Mouse (Mus musculus): Measurements from ENCODE around the gene Metap1d. TPM values are rescaled to one million over a fixed set of nuclear protein-coding genes. Genes with fewer than 3 reads are reported as not detected.

Gene Metap1d
- polyA plus RNA-seq, 1 experiment from 2014 or later: 32.8 TPM

GRCm38 (mm10) chr2:71543531-71543930 is 90.5 kb downstream of the Metap1d start:
- DNase-seq (ENCODE audit: low spot score, missing footprints): peak; percentile 92
- peaks cover 91% of the 10 kb centered on the region for H3K27me3 ChIP-seq (ENCODE audit: control insufficient read depth, insufficient read depth, low read length)
- H3K36me3 ChIP-seq (ENCODE audit: control insufficient read depth, insufficient read depth, low read length): no peaks in the 10 kb centered on the region
- no peak overlapping the region for H3K9ac ChIP-seq (ENCODE audit: low read length)
- ATAC-seq (ENCODE audit: low FRiP score): no peak
- H3K4me2 ChIP-seq: no peak overlapping the region
- WGBS: under 1% methylated on average over 9 of the region's 9 CpGs
- H3K4me3 ChIP-seq (ENCODE audit: low read depth, low read length): no peak overlapping the region
- H3K27ac ChIP-seq (ENCODE audit: low read depth, low read length): no peak overlapping the region
- H3K9me3 ChIP-seq (ENCODE audit: control insufficient read depth, low read length): no peaks in the 10 kb centered on the region
- H3K4me1 ChIP-seq (ENCODE audit: control insufficient read depth, insufficient read depth, low read length): peaks cover 33% of the 10 kb centered on the region

- WGBS: under 1% methylated on average over 20 of the region's 20 CpGs
- Histone ChIP-seq H3K9me3 (ENCODE audit: control insufficient read depth, low read length) (no peaks in the 10 kb centered on the region), H3K36me3 (ENCODE audit: control insufficient read depth, insufficient read depth, low read length) (no peaks in the 10 kb centered on the region), H3K4me3 (ENCODE audit: low read depth, low read length) (peak overlapping the region; percentile 18), H3K4me1 (ENCODE audit: control insufficient read depth, insufficient read depth, low read length) (peaks cover 33% of the 10 kb centered on the region), H3K27me3 (ENCODE audit: control insufficient read depth, insufficient read depth, low read length) (peaks cover 91% of the 10 kb centered on the region), H3K9ac (ENCODE audit: low read length) (no peak overlapping the region), H3K27ac (ENCODE audit: low read depth, low read length) (no peak overlapping the region), H3K4me2 (0 out of 2 replicates have a peak overlapping the region, but pooled peaks have one; percentile 17)
- ATAC-seq (ENCODE audit: low FRiP score) (no peak), DNase-seq (ENCODE audit: low spot score, missing footprints) (no peak)
Measured at GRCm38 (mm10) chr2:71543948-71544347, 90.9 kb downstream of the Metap1d start.

- under 1% methylated on average over 61 of the region's 61 CpGs for WGBS
- Histone ChIP-seq H3K4me1 (ENCODE audit: control insufficient read depth, insufficient read depth, low read length) (peaks cover 33% of the 10 kb centered on the region), H3K27ac (ENCODE audit: low read depth, low read length) (no peak overlapping the region)
Measured at GRCm38 (mm10) chr2:71544391-71545285, 91.6 kb downstream of the Metap1d start.

GRCm38 (mm10) chr2:71545401-71545881 is 92.4 kb downstream of the Metap1d start:
- Histone ChIP-seq H3K9me3 (ENCODE audit: control insufficient read depth, low read length) (no peaks in the 10 kb centered on the region), H3K27ac (ENCODE audit: low read depth, low read length) (no peak overlapping the region), H3K9ac (ENCODE audit: low read length) (peak overlapping the region; percentile 30), H3K27me3 (ENCODE audit: control insufficient read depth, insufficient read depth, low read length) (peaks cover 91% of the 10 kb centered on the region), H3K4me3 (ENCODE audit: low read depth, low read length) (peak overlapping the region; percentile 37), H3K4me2 (peak overlapping the region; percentile 63), H3K36me3 (ENCODE audit: control insufficient read depth, insufficient read depth, low read length) (no peaks in the 10 kb centered on the region), H3K4me1 (ENCODE audit: control insufficient read depth, insufficient read depth, low read length) (peaks cover 33% of the 10 kb centered on the region)
- WGBS: under 1% methylated on average over 32 of the region's 32 CpGs
- DNase-seq (ENCODE audit: low spot score, missing footprints) (peak; percentile 97), ATAC-seq (ENCODE audit: low FRiP score) (no peak)

More at GRCm38 (mm10) chr2:71544391-71545285, 91.6 kb downstream of the Metap1d start:
- H3K4me2 ChIP-seq: peak overlapping the region; percentile 17; the same call in 1 of the 2 replicates
- peak overlapping the region; percentile 37 for H3K4me3 ChIP-seq (ENCODE audit: low read depth, low read length)
- H3K9me3 ChIP-seq (ENCODE audit: control insufficient read depth, low read length): no peaks in the 10 kb centered on the region
- DNase-seq (ENCODE audit: low spot score, missing footprints) (peak; percentile 98), ATAC-seq (ENCODE audit: low FRiP score) (no peak)
- no peaks in the 10 kb centered on the region for H3K36me3 ChIP-seq (ENCODE audit: control insufficient read depth, insufficient read depth, low read length)
- peaks cover 91% of the 10 kb centered on the region for H3K27me3 ChIP-seq (ENCODE audit: control insufficient read depth, insufficient read depth, low read length)
- 0 out of 2 replicates have a peak overlapping the region, but pooled peaks have one; percentile 16 for H3K9ac ChIP-seq (ENCODE audit: low read length)

- H3K4me1 ChIP-seq (ENCODE audit: control insufficient read depth, insufficient read depth, low read length): peaks cover 27% of the 10 kb centered on the region
Measured at GRCm38 (mm10) chr2:71545882-71546639, 93.0 kb downstream of the Metap1d start.

GRCm38 (mm10) chr2:71546640-71547071 is 93.6 kb downstream of the Metap1d start, which contains the start of gene Dlx2:
Gene Dlx2 (minus strand): TSS chr2:71546754.
- peaks cover 21% of the 10 kb centered on the region for H3K4me1 ChIP-seq (ENCODE audit: control insufficient read depth, insufficient read depth, low read length)
- peaks cover 89% of the 10 kb centered on the region for H3K27me3 ChIP-seq (ENCODE audit: control insufficient read depth, insufficient read depth, low read length)
- DNase-seq (ENCODE audit: low spot score, missing footprints) (peak; percentile 95), ATAC-seq (ENCODE audit: low FRiP score) (peak; percentile 73)
- H3K4me3 ChIP-seq (ENCODE audit: low read depth, low read length): peak within 1 kb of the TSS; percentile 37
- WGBS: under 1% methylated on average over 37 of the region's 37 CpGs
- H3K27ac ChIP-seq (ENCODE audit: low read depth, low read length): peak within 1 kb of the TSS; percentile 3; the same call in 1 of the 2 replicates
- no peaks in the 10 kb centered on the region for H3K36me3 ChIP-seq (ENCODE audit: control insufficient read depth, insufficient read depth, low read length)
- no peaks in the 10 kb centered on the region for H3K9me3 ChIP-seq (ENCODE audit: control insufficient read depth, low read length)
- peak within 1 kb of the TSS; percentile 63 for H3K4me2 ChIP-seq
- H3K9ac ChIP-seq (ENCODE audit: low read length): peak within 1 kb of the TSS; percentile 30

More at GRCm38 (mm10) chr2:71545882-71546639, 93.0 kb downstream of the Metap1d start:
- peak overlapping the region; percentile 37 for H3K4me3 ChIP-seq (ENCODE audit: low read depth, low read length)
- H3K27ac ChIP-seq (ENCODE audit: low read depth, low read length): peak overlapping the region; percentile 3; the same call in 1 of the 2 replicates
- peak overlapping the region; percentile 63 for H3K4me2 ChIP-seq
- ATAC-seq (ENCODE audit: low FRiP score): peak; percentile 69
- no peaks in the 10 kb centered on the region for H3K9me3 ChIP-seq (ENCODE audit: control insufficient read depth, low read length)
- peak; percentile 97 for DNase-seq (ENCODE audit: low spot score, missing footprints)
- under 1% methylated on average over 59 of the region's 59 CpGs for WGBS
- H3K9ac ChIP-seq (ENCODE audit: low read length): peak overlapping the region; percentile 30
- peaks cover 89% of the 10 kb centered on the region for H3K27me3 ChIP-seq (ENCODE audit: control insufficient read depth, insufficient read depth, low read length)
- H3K36me3 ChIP-seq (ENCODE audit: control insufficient read depth, insufficient read depth, low read length): no peaks in the 10 kb centered on the region

GRCm38 (mm10) chr2:71547829-71548228 is 94.8 kb downstream of the Metap1d start:
- peak; percentile 98 for DNase-seq (ENCODE audit: low spot score, missing footprints)
- Histone ChIP-seq H3K9me3 (ENCODE audit: control insufficient read depth, low read length) (no peaks in the 10 kb centered on the region), H3K9ac (ENCODE audit: low read length) (no peak overlapping the region), H3K27me3 (ENCODE audit: control insufficient read depth, insufficient read depth, low read length) (peaks cover 85% of the 10 kb centered on the region), H3K4me3 (ENCODE audit: low read depth, low read length) (no peak overlapping the region), H3K36me3 (ENCODE audit: control insufficient read depth, insufficient read depth, low read length) (no peaks in the 10 kb centered on the region), H3K4me2 (no peak overlapping the region), H3K27ac (ENCODE audit: low read depth, low read length) (no peak overlapping the region), H3K4me1 (ENCODE audit: control insufficient read depth, insufficient read depth, low read length) (peaks cover 21% of the 10 kb centered on the region)
- 1% methylated on average over 8 of the region's 8 CpGs for WGBS
- no peak for ATAC-seq (ENCODE audit: low FRiP score)

GRCm38 (mm10) chr2:71550330-71550729 is 97.3 kb downstream of the Metap1d start:
- H3K4me1 ChIP-seq (ENCODE audit: control insufficient read depth, insufficient read depth, low read length): peaks cover 12% of the 10 kb centered on the region
- H3K4me3 ChIP-seq (ENCODE audit: low read depth, low read length): no peak overlapping the region
- no peaks in the 10 kb centered on the region for H3K9me3 ChIP-seq (ENCODE audit: control insufficient read depth, low read length)
- DNase-seq (ENCODE audit: low spot score, missing footprints): no peak
- no peak overlapping the region for H3K27ac ChIP-seq (ENCODE audit: low read depth, low read length)
- no peak for ATAC-seq (ENCODE audit: low FRiP score)
- H3K4me2 ChIP-seq: no peak overlapping the region
- H3K9ac ChIP-seq (ENCODE audit: low read length): no peak overlapping the region
- 21% methylated on average over 3 of the region's 3 CpGs for WGBS
- peaks cover 64% of the 10 kb centered on the region for H3K27me3 ChIP-seq (ENCODE audit: control insufficient read depth, insufficient read depth, low read length)
- no peaks in the 10 kb centered on the region for H3K36me3 ChIP-seq (ENCODE audit: control insufficient read depth, insufficient read depth, low read length)
